ENCODE assay signal across 16 mouse cellular contexts in the genomic region with DNA sequence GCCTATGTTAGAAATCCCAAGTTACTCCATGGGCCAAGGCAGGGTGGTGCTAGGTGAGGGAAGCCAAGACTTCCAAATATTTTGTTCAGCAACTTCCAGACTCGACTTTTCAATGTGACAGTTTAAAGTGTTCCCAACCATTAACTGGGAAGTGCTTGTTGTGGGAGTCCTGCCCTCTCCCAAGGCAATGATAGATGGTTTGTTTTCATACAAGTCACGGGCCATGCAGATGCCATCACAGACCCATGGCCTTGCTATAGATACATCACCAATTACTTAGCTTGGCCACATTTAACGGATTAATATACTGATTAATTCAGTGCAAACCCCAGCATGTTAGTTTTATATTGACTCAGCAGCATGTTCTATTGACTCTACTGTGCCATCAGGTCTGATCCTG.
"Had no signal": no experiment of that assay in that cellular context is flagged by ENCODE, and none has a peak within 500 bp of the region (broad histone marks: within the 10 kb centered on the region; RNA-seq: fewer than 3 reads in every experiment).

No protein-coding gene starts in this region.

- DNase-seq: retina, postnatal 1 day; right cerebral cortex, adult 18-20 months; right cerebral cortex, postnatal 14 days; right cerebral cortex, postnatal 25 days; right cerebral cortex, postnatal 4 days; spleen, adult 18-20 months; thymus, adult 18-20 months; thymus, adult 2 months; thymus, postnatal 14 days; thymus, postnatal 25 days; thymus, postnatal 36 days; thymus, postnatal 4 days had no signal

- H3K9me3 ChIP-seq: neural tube, embryonic 13.5 days; neural tube, embryonic 15.5 days; stomach, embryonic 15.5 days had no signal

- H3K36me3 ChIP-seq: neural tube, embryonic 13.5 days; neural tube, embryonic 15.5 days; stomach, embryonic 15.5 days had no signal

- H3K4me3 ChIP-seq: neural tube, embryonic 13.5 days; neural tube, embryonic 15.5 days; stomach, embryonic 15.5 days had no signal

- H3K4me1 ChIP-seq: neural tube, embryonic 13.5 days; neural tube, embryonic 15.5 days; stomach, embryonic 15.5 days had no signal

- H3K27me3 ChIP-seq: neural tube, embryonic 13.5 days; neural tube, embryonic 15.5 days; stomach, embryonic 15.5 days had no signal

- H3K4me2 ChIP-seq: neural tube, embryonic 13.5 days; neural tube, embryonic 15.5 days; stomach, embryonic 15.5 days had no signal

- H3K27ac ChIP-seq: neural tube, embryonic 13.5 days; neural tube, embryonic 15.5 days; stomach, embryonic 15.5 days; stomach, postnatal 0 days had no signal

- H3K9ac ChIP-seq: neural tube, embryonic 13.5 days; neural tube, embryonic 15.5 days; stomach, embryonic 15.5 days had no signal
